Mouse (Mus musculus) CH12F3 (cell line): Measurements from ENCODE around the gene Rpap3.

Experiments
- in situ Hi-C: fragments of 300-500 bp; cut with MboI; formaldehyde crosslinking; loops from 2 replicates; pipeline ENCODE4 v1.14.3; 2020; ENCODE audit warnings: low sequenced_read_pairs

The Rpap3 gene

GRCm38 (mm10) chr15:97731111-97731510, 25.5 kb upstream of the Rpap3 start, which contains the start of gene Endou:
Endou (minus strand) TSS chr15:97731339.
- in situ Hi-C loops: no loop called here

- in situ Hi-C loops: no loop called here
These were observed 24.7 kb upstream of the Rpap3 start for GRCm38 (mm10) chr15:97730365-97730764.

GRCm38 (mm10) chr15:97728804-97729203, 23.2 kb upstream of the Rpap3 start:
- in situ Hi-C loops: no loop called here

- in situ Hi-C loops: no loop called here
These were observed 22.8 kb upstream of the Rpap3 start for GRCm38 (mm10) chr15:97728394-97728793.

- in situ Hi-C loops: no loop called here
These were observed 21.9 kb upstream of the Rpap3 start for GRCm38 (mm10) chr15:97727520-97727919.

GRCm38 (mm10) chr15:97727048-97727447, 21.4 kb upstream of the Rpap3 start:
- in situ Hi-C loops: no loop called here

GRCm38 (mm10) chr15:97726310-97726709, 20.7 kb upstream of the Rpap3 start:
- in situ Hi-C loops: no loop called here

GRCm38 (mm10) chr15:97725198-97725785, 19.7 kb upstream of the Rpap3 start:
- in situ Hi-C loops: no loop called here

GRCm38 (mm10) chr15:97724346-97725197, 18.9 kb upstream of the Rpap3 start:
- in situ Hi-C loops: no loop called here

- in situ Hi-C loops: no loop called here
These were observed 18.1 kb upstream of the Rpap3 start for GRCm38 (mm10) chr15:97723536-97724345.

GRCm38 (mm10) chr15:97721008-97721701, 15.5 kb upstream of the Rpap3 start:
- in situ Hi-C loops: no loop called here

GRCm38 (mm10) chr15:97720026-97720675, 14.5 kb upstream of the Rpap3 start:
- in situ Hi-C loops: no loop called here

- in situ Hi-C loops: loop anchor here (5.0 kb wide), 2 partner anchors 63 to 133 kb away; no protein-coding TSS in a partner anchor
These were observed 13.9 kb upstream of the Rpap3 start for GRCm38 (mm10) chr15:97719494-97719893.

- in situ Hi-C loops: loop anchor here (5.0 kb wide), 2 partner anchors 64 to 134 kb away; no protein-coding TSS in a partner anchor
These were observed 13.0 kb upstream of the Rpap3 start for GRCm38 (mm10) chr15:97718535-97719155.

- in situ Hi-C loops: loop anchor here (5.0 kb wide), 2 partner anchors 64 to 134 kb away; no protein-coding TSS in a partner anchor
These were observed 12.4 kb upstream of the Rpap3 start for GRCm38 (mm10) chr15:97717861-97718534.

- in situ Hi-C loops: loop anchor here (5.0 kb wide), 2 partner anchors 66 to 136 kb away; no protein-coding TSS in a partner anchor
These were observed 11.2 kb upstream of the Rpap3 start for GRCm38 (mm10) chr15:97716782-97717181.

- in situ Hi-C loops: loop anchor here (5.0 kb wide), 2 partner anchors 67 to 137 kb away; no protein-coding TSS in a partner anchor
These were observed 10.1 kb upstream of the Rpap3 start for GRCm38 (mm10) chr15:97715734-97716133.

GRCm38 (mm10) chr15:97715083-97715482, 9.5 kb upstream of the Rpap3 start:
- in situ Hi-C loops: loop anchor here (5.0 kb wide), 2 partner anchors 67 to 137 kb away; no protein-coding TSS in a partner anchor

- in situ Hi-C loops: no loop called here
These were observed 6.9 kb upstream of the Rpap3 start for GRCm38 (mm10) chr15:97712546-97712945.
